Mouse (Mus musculus) testis, adult 2 months (tissue): Measurements from ENCODE around the gene Gm5134.

Experiments
- CTCF ChIP-seq: fragments of 200-500 bp; IDR thresholded peaks from 2 replicates; pipeline ENCODE4 v1.5.1; 2012; ENCODE audit warnings: low read depth, mild to moderate bottlenecking, inconsistent platforms, low read length, moderate library complexity; ENCODE audit not compliant: control insufficient read depth, insufficient read depth, insufficient replicate concordance
- POLR2A ChIP-seq: fragments of 200-500 bp; IDR thresholded peaks from 2 replicates; pipeline ENCODE4 v1.6.1; 2012; ENCODE audit warnings: low read depth, mild to moderate bottlenecking, inconsistent platforms, low read length, moderate library complexity; ENCODE audit not compliant: control insufficient read depth

DNA sequence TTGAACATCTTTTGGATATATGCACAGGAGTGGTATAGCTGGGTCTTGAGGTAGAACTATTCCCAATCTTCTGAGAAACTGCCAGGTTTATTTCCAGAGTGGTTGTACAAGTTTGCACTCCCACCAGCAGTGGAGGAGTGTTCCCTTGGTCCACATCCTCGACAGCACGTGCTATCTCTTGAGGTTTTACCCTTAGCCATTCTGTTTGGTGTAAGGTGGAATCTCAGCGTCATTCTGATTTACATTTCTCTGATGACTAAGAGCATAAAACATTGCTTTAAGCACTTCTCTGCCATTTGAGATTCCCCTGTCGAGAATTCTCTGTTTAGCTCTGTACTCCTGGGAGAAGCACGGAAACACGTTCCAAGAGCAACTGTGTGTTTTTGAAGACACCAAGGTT is 58.6 kb downstream of the Gm5134 start:
- TF ChIP-seq POLR2A = no peak
- no peak for TF ChIP-seq CTCF
